Mouse (Mus musculus): Measurements from ENCODE around the gene Nuak2.

DNA sequence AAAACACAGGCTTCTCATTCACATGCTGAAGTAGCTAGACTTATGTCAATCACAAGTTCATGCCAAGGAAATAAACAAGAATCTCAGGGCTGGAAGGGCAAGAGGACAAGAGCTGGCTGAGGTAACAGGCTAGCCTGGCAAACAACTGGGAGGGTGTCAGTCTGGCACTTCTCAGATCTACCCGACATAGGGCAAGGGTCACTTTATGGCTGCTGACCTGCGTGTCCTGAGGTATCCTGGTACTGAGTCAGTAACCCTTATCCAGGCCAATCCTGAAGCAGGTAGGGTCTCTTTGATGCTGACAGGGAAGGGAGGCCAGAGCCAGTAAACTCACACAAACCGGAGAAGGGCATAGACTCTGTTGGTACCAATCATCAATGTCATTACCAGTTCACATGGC, 12.6 kb downstream of the Nuak2 start:
- TF ChIP-seq POLR2A (IDR thresholded peaks at IDR 0.05; ENCODE audit: insufficient read depth, low read depth, low read length) = no peak
- TF ChIP-seq CTCF (IDR thresholded peaks at IDR 0.05; ENCODE audit: insufficient read depth, low read depth, low read length) = no peak

Measured in olfactory bulb, adult 2 months (tissue).